In genomic region chr9:104262016-104262762, GRCm38 (mm10) we compare ENCODE assay signal across 8 mouse cellular contexts. TPM values are rescaled to one million over a fixed set of nuclear protein-coding genes. Genes with fewer than 3 reads are reported as not detected.
DNase-seq lines count a peak whose midpoint lies in the region; ATAC-seq and TF ChIP-seq lines count a peak whose summit lies in the region.

No protein-coding gene starts in this region.

- peaks cover 38% of the 10 kb centered on the region for H3K79me2 ChIP-seq in MEL (ENCODE audit: control insufficient read depth, insufficient read depth, low read length, poor library complexity)

- TF ChIP-seq CTCF in MEL (IDR thresholded peaks at IDR 0.05 in 2 of 3, conservative IDR thresholded peaks at IDR 0.05 in 1 of 3; ENCODE audit: control insufficient read depth in 1 of 3, insufficient read depth in 1 of 3, low read depth in 2 of 3, low read length in 3 of 3, poor library complexity in 1 of 3, severe bottlenecking in 1 of 3) = no peak

- 0 out of 2 replicates have a peak, but pooled peaks cover 2% of the 10 kb centered on the region for H3K36me3 ChIP-seq in heart, embryonic 12.5 days
- peaks cover 0 to 37% of the 10 kb centered on the region in 2 experiments; a peak in 3 of 4 replicates for H3K36me3 ChIP-seq in MEL (ENCODE audit: control insufficient read depth in 1 of 2, insufficient read depth in 2 of 2, low read length in 2 of 2)
- no peaks in the 10 kb centered on the region for H3K36me3 ChIP-seq in embryonic facial prominence, embryonic 11.5 days (replicated peaks; ENCODE audit: control insufficient read depth, insufficient read depth, low read depth, low read length)
- no peaks in the 10 kb centered on the region for H3K36me3 ChIP-seq in hindbrain, embryonic 13.5 days
- no peaks in the 10 kb centered on the region for H3K36me3 ChIP-seq in limb, embryonic 13.5 days
- no peaks in the 10 kb centered on the region for H3K36me3 ChIP-seq in midbrain, embryonic 14.5 days (ENCODE audit: control insufficient read depth, insufficient read depth, low read length)

- peak; percentile 78 for ATAC-seq in heart, embryonic 12.5 days (ENCODE audit: insufficient number of reproducible peaks, low FRiP score)
- ATAC-seq in embryonic facial prominence, embryonic 11.5 days (replicated peaks; ENCODE audit: insufficient number of reproducible peaks, low FRiP score, low TSS enrichment, low read depth) = peak; percentile 73
- no peak; the same call in none of the 2 replicates for ATAC-seq in hindbrain, embryonic 13.5 days (ENCODE audit: low FRiP score)
- ATAC-seq in limb, embryonic 13.5 days (ENCODE audit: low FRiP score, low read depth) = peak; percentile 37; the same call in 1 of the 2 replicates
- ATAC-seq in midbrain, embryonic 14.5 days (ENCODE audit: low FRiP score, low TSS enrichment) = peak; percentile 75

- no peak for TF ChIP-seq EP300 in MEL (IDR thresholded peaks at IDR 0.05; ENCODE audit: low read depth in 1 of 2, low read length in 2 of 2)

- peak overlapping the region; percentile 81 for H3K4me3 ChIP-seq in heart, embryonic 12.5 days
- H3K4me3 ChIP-seq in MEL (ENCODE audit: control insufficient read depth in 1 of 2, insufficient read depth in 1 of 2, low read depth in 2 of 2, low read length in 2 of 2) = peak overlapping the region; percentile 70 to 99
- peak overlapping the region; percentile 88 for H3K4me3 ChIP-seq in embryonic facial prominence, embryonic 11.5 days (ENCODE audit: low read depth, low read length)
- H3K4me3 ChIP-seq in hindbrain, embryonic 13.5 days = peak overlapping the region; percentile 95
- peak overlapping the region; percentile 96 for H3K4me3 ChIP-seq in limb, embryonic 13.5 days
- H3K4me3 ChIP-seq in midbrain, embryonic 14.5 days (replicated peaks; ENCODE audit: low read depth, low read length) = peak overlapping the region; percentile 94

- TF ChIP-seq POLR2A in MEL (IDR thresholded peaks at IDR 0.05; ENCODE audit: control insufficient read depth in 1 of 2, insufficient read depth in 1 of 2, low read depth in 1 of 2, low read length in 2 of 2, poor library complexity in 1 of 2) = no peak

- peaks cover 20% of the 10 kb centered on the region for H3K4me1 ChIP-seq in heart, embryonic 12.5 days (replicated peaks)
- H3K4me1 ChIP-seq in MEL (ENCODE audit: control insufficient read depth in 1 of 2, insufficient read depth in 2 of 2, low read length in 2 of 2) = peaks cover 15 to 30% of the 10 kb centered on the region in 2 experiments
- H3K4me1 ChIP-seq in embryonic facial prominence, embryonic 11.5 days (ENCODE audit: control insufficient read depth, insufficient read depth, low read length) = no peaks in the 10 kb centered on the region
- peaks cover 31% of the 10 kb centered on the region for H3K4me1 ChIP-seq in hindbrain, embryonic 13.5 days (replicated peaks)
- peaks cover 24% of the 10 kb centered on the region for H3K4me1 ChIP-seq in limb, embryonic 13.5 days
- peaks cover 16% of the 10 kb centered on the region for H3K4me1 ChIP-seq in midbrain, embryonic 14.5 days (ENCODE audit: control insufficient read depth, insufficient read depth, low read length)

- no peaks in the 10 kb centered on the region for H3K27me3 ChIP-seq in heart, embryonic 12.5 days (replicated peaks)
- H3K27me3 ChIP-seq in MEL (ENCODE audit: control insufficient read depth in 1 of 2, insufficient read depth in 2 of 2, low read length in 2 of 2) = no peaks in the 10 kb centered on the region
- no peaks in the 10 kb centered on the region for H3K27me3 ChIP-seq in embryonic facial prominence, embryonic 11.5 days (ENCODE audit: control insufficient read depth, insufficient read depth, low read length)
- H3K27me3 ChIP-seq in hindbrain, embryonic 13.5 days = no peaks in the 10 kb centered on the region
- H3K27me3 ChIP-seq in limb, embryonic 13.5 days = no peaks in the 10 kb centered on the region
- no peaks in the 10 kb centered on the region for H3K27me3 ChIP-seq in midbrain, embryonic 14.5 days (ENCODE audit: control insufficient read depth, insufficient read depth, low read length)

- peak overlapping the region; percentile 84 for H3K9ac ChIP-seq in heart, embryonic 12.5 days
- peak overlapping the region; percentile 98 for H3K9ac ChIP-seq in MEL (ENCODE audit: control insufficient read depth, low read depth, low read length, poor library complexity, severe bottlenecking)
- H3K9ac ChIP-seq in embryonic facial prominence, embryonic 11.5 days (replicated peaks; ENCODE audit: low read length) = peak overlapping the region; percentile 72
- H3K9ac ChIP-seq in hindbrain, embryonic 13.5 days = peak overlapping the region; percentile 95
- peak overlapping the region; percentile 95 for H3K9ac ChIP-seq in limb, embryonic 13.5 days
- H3K9ac ChIP-seq in midbrain, embryonic 14.5 days (replicated peaks; ENCODE audit: low read length) = peak overlapping the region; percentile 82

- no peak for DNase-seq in heart, adult 8-10 months (ENCODE audit: low spot score)
- peak; percentile 46 for DNase-seq in MEL (ENCODE audit: low read depth, low spot score)
- peak; percentile 60 for DNase-seq in embryonic facial prominence, embryonic 11.5 days (ENCODE audit: low spot score)
- peak; percentile 54 for DNase-seq in midbrain, embryonic 14.5 days
- DNase-seq in gastrocnemius, adult 18-20 months (ENCODE audit: low spot score) = no peak

- under 1% methylated on average over 46 of the region's 46 CpGs for WGBS in heart, embryonic 12.5 days
- under 1% methylated on average over 43 of the region's 46 CpGs for WGBS in embryonic facial prominence, embryonic 11.5 days
- WGBS in hindbrain, embryonic 13.5 days = under 1% methylated on average over 36 of the region's 46 CpGs
- WGBS in limb, embryonic 13.5 days = 1% methylated on average over 45 of the region's 46 CpGs
- WGBS in midbrain, embryonic 14.5 days = under 1% methylated on average over 46 of the region's 46 CpGs

- no peak for TF ChIP-seq RAD21 in MEL (IDR thresholded peaks at IDR 0.05; ENCODE audit: low read depth, low read length)

- H3K4me2 ChIP-seq in heart, embryonic 12.5 days = peak overlapping the region; percentile 95
- H3K4me2 ChIP-seq in embryonic facial prominence, embryonic 11.5 days (ENCODE audit: low read depth, low read length) = peak overlapping the region; percentile 54
- H3K4me2 ChIP-seq in hindbrain, embryonic 13.5 days = peak overlapping the region; percentile 84
- H3K4me2 ChIP-seq in limb, embryonic 13.5 days (replicated peaks) = peak overlapping the region; percentile 89
- peak overlapping the region; percentile 86 for H3K4me2 ChIP-seq in midbrain, embryonic 14.5 days (ENCODE audit: low read length)

- no peaks in the 10 kb centered on the region for H3K9me3 ChIP-seq in heart, embryonic 12.5 days (replicated peaks)
- no peaks in the 10 kb centered on the region for H3K9me3 ChIP-seq in MEL (replicated peaks; ENCODE audit: insufficient read depth, low read length)
- H3K9me3 ChIP-seq in embryonic facial prominence, embryonic 11.5 days (replicated peaks; ENCODE audit: control insufficient read depth, low read length) = no peaks in the 10 kb centered on the region
- H3K9me3 ChIP-seq in hindbrain, embryonic 13.5 days = no peaks in the 10 kb centered on the region
- H3K9me3 ChIP-seq in limb, embryonic 13.5 days = no peaks in the 10 kb centered on the region
- no peaks in the 10 kb centered on the region for H3K9me3 ChIP-seq in midbrain, embryonic 14.5 days (ENCODE audit: control insufficient read depth, low read length)

- peak overlapping the region; percentile 80 for H3K27ac ChIP-seq in heart, embryonic 12.5 days (ENCODE audit: poor library complexity, severe bottlenecking)
- peak overlapping the region; percentile 43 for H3K27ac ChIP-seq in MEL (ENCODE audit: control insufficient read depth, low read depth, low read length)
- peak overlapping the region; percentile 43; the same call in 1 of the 2 replicates for H3K27ac ChIP-seq in embryonic facial prominence, embryonic 11.5 days (replicated peaks; ENCODE audit: low read depth, low read length)
- peak overlapping the region; percentile 93 for H3K27ac ChIP-seq in hindbrain, embryonic 13.5 days
- peak overlapping the region; percentile 87 for H3K27ac ChIP-seq in limb, embryonic 13.5 days
- H3K27ac ChIP-seq in midbrain, embryonic 14.5 days (replicated peaks; ENCODE audit: low read depth, low read length) = peak overlapping the region; percentile 90

TF ChIP-seq in MEL, 35 proteins besides CTCF, POLR2A, EP300 and RAD21:
- TF ChIP-seq KAT2A (conservative IDR thresholded peaks at IDR 0.05; ENCODE audit: low read depth, low read length) = no peak
- TF ChIP-seq JUND (IDR thresholded peaks at IDR 0.05; ENCODE audit: low read depth, low read length) = no peak
- TF ChIP-seq ZNF384 (IDR thresholded peaks at IDR 0.05; ENCODE audit: low read depth, low read length) = no peak; the same call in none of the 2 replicates
- no peak for TF ChIP-seq ELF1 (IDR thresholded peaks at IDR 0.05; ENCODE audit: low read depth, low read length)
- no peak for TF ChIP-seq BHLHE40 (IDR thresholded peaks at IDR 0.05; ENCODE audit: borderline replicate concordance, low read depth, low read length)
- TF ChIP-seq SMC3 (IDR thresholded peaks at IDR 0.05; ENCODE audit: low read depth, low read length) = no peak
- no peak for TF ChIP-seq USF1 (IDR thresholded peaks at IDR 0.05; ENCODE audit: low read depth, low read length)

RNA-seq across cellular contexts. Expression of gene Dnajc13, which starts 0.5 kb away (rescaled TPM):
- polyA plus RNA-seq in heart, embryonic 12.5 days (2016; fragmentation: Nextera tagmentation; extraction: Ambion mirVana) = 23.1 and 24.4 TPM in 2 replicates
- total RNA-seq in heart, adult 8-10 months (2022) = 10 to 100 TPM; 28.3 to 36.0 (median 32.0) TPM
- 24.1 and 26.4 TPM in 2 replicates for total RNA-seq in MEL (2012; rRNA removed)
- polyA plus RNA-seq in MEL (2012; ENCODE audit: insufficient read depth in 1 of 2, insufficient read length in 2 of 2, low read depth in 1 of 2, low replicate concordance in 2 of 2, missing spikeins in 1 of 2) = 10 to 100 TPM; 31.1 to 59.0 TPM
- 20.4 and 23.4 TPM in 2 replicates for polyA plus RNA-seq in embryonic facial prominence, embryonic 11.5 days (2014; fragmentation: Nextera tagmentation; extraction: Ambion mirVana)
- polyA plus RNA-seq in hindbrain, embryonic 13.5 days (2015; fragmentation: Nextera tagmentation; extraction: Ambion mirVana) = 19.3 and 21.4 TPM in 2 replicates
- 18.5 and 21.5 TPM in 2 replicates for polyA plus RNA-seq in limb, embryonic 13.5 days (2015; fragmentation: Nextera tagmentation; extraction: Ambion mirVana)
- polyA plus RNA-seq in midbrain, embryonic 14.5 days (2014; fragmentation: Nextera tagmentation; extraction: Ambion mirVana) = 27.6 and 32.0 TPM in 2 replicates
- total RNA-seq in gastrocnemius, adult 18-20 months (2021) = 10 to 100 TPM; 29.0 to 31.3 TPM

Comparison
In these comparisons a context has a peak if more than half of its experiments do, and no peak if none do; other contexts are left out.
1. H3K27ac ChIP-seq: peak in every context shown above with its lines; median percentile 93 in hindbrain, embryonic 13.5 days; 90 in midbrain, embryonic 14.5 days; 87 in limb, embryonic 13.5 days; 80 in heart, embryonic 12.5 days; 43 in MEL; 43 in embryonic facial prominence, embryonic 11.5 days.
2. DNase-seq: peak in MEL (single experiment), embryonic facial prominence, embryonic 11.5 days (single experiment) and midbrain, embryonic 14.5 days (single experiment); none in heart, adult 8-10 months (single experiment) and gastrocnemius, adult 18-20 months (single experiment).
3. Peak in every context shown above with its lines, with median percentiles within 50 percentile points of each other: H3K4me2 ChIP-seq, H3K4me3 ChIP-seq and H3K9ac ChIP-seq.